Mouse (Mus musculus) testis, adult 2 months (tissue): ENCODE results near the gene Rph3al. TPM values are rescaled to one million over a fixed set of nuclear protein-coding genes. Genes with fewer than 3 reads are reported as not detected.
A peak's percentile ranks its signal among the peaks of the same experiment; 100 is the strongest.

Experiments used
- H3K27ac ChIP-seq: fragments of 200-500 bp; 2 replicates; pipeline ENCODE4 v1.5.1; 2012; ENCODE audit warnings: low read depth, low read length; ENCODE audit not compliant: control insufficient read depth, insufficient read depth
- H3K27me3 ChIP-seq: fragments of 200-500 bp; 2 replicates; pipeline ENCODE4 v1.6.1; 2012; ENCODE audit warnings: mild to moderate bottlenecking, low read length, moderate library complexity; ENCODE audit not compliant: control insufficient read depth, insufficient read depth
- H3K36me3 ChIP-seq: fragments of 200-500 bp; 2 replicates; pipeline ENCODE4 v1.6.1; 2012; ENCODE audit warnings: mild to moderate bottlenecking, low read length; ENCODE audit not compliant: control insufficient read depth, insufficient read depth
- H3K4me1 ChIP-seq: fragments of 200-500 bp; 2 replicates; pipeline ENCODE4 v1.6.1; 2012; ENCODE audit warnings: low read length; ENCODE audit not compliant: control insufficient read depth, insufficient read depth
- H3K4me3 ChIP-seq: fragments of 200-500 bp; 2 replicates; pipeline ENCODE4 v1.5.1; 2012; ENCODE audit warnings: low read depth, mild to moderate bottlenecking, low read length, moderate library complexity, mixed read lengths; ENCODE audit not compliant: control insufficient read depth
- CTCF ChIP-seq: fragments of 200-500 bp; IDR thresholded peaks from 2 replicates; pipeline ENCODE4 v1.5.1; 2012; ENCODE audit warnings: low read depth, mild to moderate bottlenecking, inconsistent platforms, low read length, moderate library complexity; ENCODE audit not compliant: control insufficient read depth, insufficient read depth, insufficient replicate concordance
- POLR2A ChIP-seq: fragments of 200-500 bp; IDR thresholded peaks from 2 replicates; pipeline ENCODE4 v1.6.1; 2012; ENCODE audit warnings: low read depth, mild to moderate bottlenecking, inconsistent platforms, low read length, moderate library complexity; ENCODE audit not compliant: control insufficient read depth
- polyA plus RNA-seq: library from polyadenylated mRNA; depleted of rRNA; stranded (reverse); fragments of >200 nt; gene quantifications from 2 replicates; pipeline ENCODE4 v1.2.3, GENCODE M21; 2012

Rph3al gene
- polyA plus RNA-seq, 1 experiment, result 0.91 TPM

GRCm38 (mm10) chr11:75972916-75973567 lies 34.8 kb upstream of the Rph3al start:
- Histone ChIP-seq H3K4me3 (no peak overlapping the region), H3K27me3 (no peaks in the 10 kb centered on the region), H3K27ac (no peak overlapping the region), H3K4me1 (peaks cover 2% of the 10 kb centered on the region), H3K36me3 (no peaks in the 10 kb centered on the region)
- no peak for TF ChIP-seq POLR2A
- no peak for TF ChIP-seq CTCF

GRCm38 (mm10) chr11:75972188-75972587 lies 34.0 kb upstream of the Rph3al start:
- no peak overlapping the region for H3K27ac ChIP-seq
- H3K36me3 ChIP-seq, result no peaks in the 10 kb centered on the region
- H3K4me1 ChIP-seq, result peaks cover 4% of the 10 kb centered on the region
- H3K27me3 ChIP-seq, result no peaks in the 10 kb centered on the region
- no peak for TF ChIP-seq CTCF
- TF ChIP-seq POLR2A, result no peak
- no peak overlapping the region for H3K4me3 ChIP-seq

GRCm38 (mm10) chr11:75970629-75971028 lies 32.4 kb upstream of the Rph3al start:
- Histone ChIP-seq H3K4me3 (no peak overlapping the region), H3K27ac (no peak overlapping the region), H3K27me3 (no peaks in the 10 kb centered on the region), H3K36me3 (no peaks in the 10 kb centered on the region), H3K4me1 (peaks cover 16% of the 10 kb centered on the region)
- no peak for TF ChIP-seq POLR2A
- no peak for TF ChIP-seq CTCF

- peak overlapping the region; percentile 18; the same call in 1 of the 2 replicates for H3K27ac ChIP-seq
- no peaks in the 10 kb centered on the region for H3K27me3 ChIP-seq
- H3K36me3 ChIP-seq, result no peaks in the 10 kb centered on the region
- peaks cover 28% of the 10 kb centered on the region for H3K4me1 ChIP-seq
- peak overlapping the region; percentile 24 for H3K4me3 ChIP-seq
- TF ChIP-seq CTCF, result no peak
- TF ChIP-seq POLR2A, result no peak
Measured at GRCm38 (mm10) chr11:75968761-75969160, 30.5 kb upstream of the Rph3al start.

- no peaks in the 10 kb centered on the region for H3K36me3 ChIP-seq
- peaks cover 28% of the 10 kb centered on the region for H3K4me1 ChIP-seq
- no peaks in the 10 kb centered on the region for H3K27me3 ChIP-seq
- peak overlapping the region; percentile 85 for H3K4me3 ChIP-seq
- H3K27ac ChIP-seq, result peak overlapping the region; percentile 32
- TF ChIP-seq CTCF, result peak; percentile 41
- no peak for TF ChIP-seq POLR2A
Measured at GRCm38 (mm10) chr11:75966401-75967372, 28.5 kb upstream of the Rph3al start.

- H3K27ac ChIP-seq, result 0 out of 2 replicates have a peak overlapping the region, but pooled peaks have one; percentile 5
- H3K4me1 ChIP-seq, result peaks cover 28% of the 10 kb centered on the region
- H3K4me3 ChIP-seq, result peak overlapping the region; percentile 85
- H3K27me3 ChIP-seq, result no peaks in the 10 kb centered on the region
- H3K36me3 ChIP-seq, result no peaks in the 10 kb centered on the region
- TF ChIP-seq POLR2A, result no peak
- TF ChIP-seq CTCF, result no peak
Measured at GRCm38 (mm10) chr11:75965674-75966400, 27.6 kb upstream of the Rph3al start.

- H3K36me3 ChIP-seq, result no peaks in the 10 kb centered on the region
- no peak overlapping the region for H3K4me3 ChIP-seq
- peaks cover 28% of the 10 kb centered on the region for H3K4me1 ChIP-seq
- TF ChIP-seq CTCF, result no peak
- TF ChIP-seq POLR2A, result no peak
- peak overlapping the region; percentile 10; the same call in 1 of the 2 replicates for H3K27ac ChIP-seq
- no peaks in the 10 kb centered on the region for H3K27me3 ChIP-seq
Measured at GRCm38 (mm10) chr11:75964476-75964730, 26.2 kb upstream of the Rph3al start.
